Comparison of ENCODE assay signal across 20 mouse cellular contexts in the genomic region with DNA sequence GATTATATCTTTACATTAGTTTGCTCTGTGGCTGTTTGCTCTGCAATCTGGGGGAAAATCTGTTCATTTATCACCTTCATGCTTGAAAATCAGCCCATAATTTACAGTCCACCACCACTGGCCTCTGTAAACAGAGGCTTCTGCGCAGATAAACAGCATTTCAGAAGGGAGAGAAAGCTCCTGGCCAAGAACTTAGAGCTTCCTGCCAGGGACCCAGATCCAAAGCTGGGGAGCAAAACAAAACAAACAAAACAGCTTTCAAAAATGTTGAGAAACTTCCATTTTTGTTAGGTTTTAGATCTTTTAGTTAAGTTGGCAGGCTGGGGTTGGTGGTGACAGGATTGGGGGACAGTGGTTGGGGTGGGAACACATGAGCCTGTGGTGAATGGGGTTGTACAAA.
DNase-seq lines count a peak whose midpoint lies in the region; ATAC-seq and TF ChIP-seq lines count a peak whose summit lies in the region.
"Had no signal": no experiment of that assay in that cellular context is flagged by ENCODE, and none has a peak within 500 bp of the region (broad histone marks: within the 10 kb centered on the region; RNA-seq: fewer than 3 reads in every experiment).

No protein-coding gene starts in this region.

- peak overlapping the region; percentile 24; the same call in 1 of the 2 replicates for H3K27ac ChIP-seq in lung, embryonic 14.5 days (ENCODE audit: low read depth)
- H3K27ac ChIP-seq: embryonic facial prominence, embryonic 12.5 days; hindbrain, embryonic 10.5 days; hindbrain, embryonic 14.5 days had no signal

- H3K4me3 ChIP-seq in lung, embryonic 14.5 days (ENCODE audit: low read depth, low read length), result no peak overlapping the region
- H3K4me3 ChIP-seq: embryonic facial prominence, embryonic 12.5 days; heart, embryonic 12.5 days; hindbrain, embryonic 10.5 days had no signal

- no peaks in the 10 kb centered on the region for H3K27me3 ChIP-seq in lung, embryonic 14.5 days (ENCODE audit: insufficient read depth, low read length)
- H3K27me3 ChIP-seq: embryonic facial prominence, embryonic 12.5 days; heart, embryonic 12.5 days had no signal

- ATAC-seq in lung, embryonic 14.5 days (ENCODE audit: insufficient read depth), result no peak
- ATAC-seq: CD4-positive, CD25-positive, alpha-beta regulatory T cell, adult 4 months; forebrain, embryonic 16.5 days had no signal

- no peak overlapping the region for H3K9ac ChIP-seq in lung, embryonic 14.5 days
- H3K9ac ChIP-seq: embryonic facial prominence, embryonic 12.5 days; heart, embryonic 12.5 days; hindbrain, embryonic 14.5 days had no signal

- no peaks in the 10 kb centered on the region for H3K4me1 ChIP-seq in lung, embryonic 14.5 days (ENCODE audit: insufficient read depth)
- H3K4me1 ChIP-seq: embryonic facial prominence, embryonic 12.5 days; heart, embryonic 12.5 days; hindbrain, embryonic 10.5 days had no signal

- intact Hi-C loops in gastrocnemius, postnatal 36 days (cut with DNase I), result no loop called here

- WGBS in lung, embryonic 14.5 days, result 57% methylated on average over 1 of the region's 1 CpGs

- H3K9me3 ChIP-seq in lung, embryonic 14.5 days (ENCODE audit: low read depth, low read length), result no peaks in the 10 kb centered on the region
- H3K9me3 ChIP-seq: embryonic facial prominence, embryonic 12.5 days; heart, embryonic 12.5 days; hindbrain, embryonic 10.5 days had no signal

- DNase-seq in gastrocnemius, adult 18-20 months (ENCODE audit: low spot score), result peak; percentile 10
- no peak for DNase-seq in gastrocnemius, postnatal 36 days
- DNase-seq in lung, embryonic 14.5 days, result peak; percentile 51
- DNase-seq in lung, postnatal 14 days, result no peak
- peak; percentile 3 for DNase-seq in lung, postnatal 10 days
- no peak for DNase-seq in lung, postnatal 25 days (ENCODE audit: low spot score)
- no peak for DNase-seq in cerebellum, adult 9-11 months
- DNase-seq: adrenal gland, adult 8-10 months; adrenal gland, postnatal 36 days; B cell, adult 2 months; cerebellum, adult 11 months; cerebellum, adult 8-10 months; gastrocnemius, postnatal 14 days had no signal

- TF ChIP-seq CTCF in lung, embryonic 14.5 days (IDR thresholded peaks at IDR 0.05; ENCODE audit: low read depth), result no peak

- H3K4me2 ChIP-seq in lung, embryonic 14.5 days, result no peak overlapping the region
- H3K4me2 ChIP-seq: embryonic facial prominence, embryonic 12.5 days; heart, embryonic 12.5 days; hindbrain, embryonic 14.5 days had no signal

- H3K36me3 ChIP-seq in lung, embryonic 14.5 days (ENCODE audit: insufficient read depth), result no peaks in the 10 kb centered on the region
- H3K36me3 ChIP-seq: embryonic facial prominence, embryonic 12.5 days; G1E; heart, embryonic 12.5 days; hindbrain, embryonic 10.5 days had no signal

Comparison
In these comparisons a context has a peak if more than half of its experiments do, and no peak if none do; other contexts are left out.
1. DNase-seq: peak in gastrocnemius, adult 18-20 months (single experiment), lung, embryonic 14.5 days (single experiment) and lung, postnatal 10 days (single experiment); none in gastrocnemius, postnatal 36 days (0 of 2), lung, postnatal 14 days (single experiment), lung, postnatal 25 days (single experiment) and cerebellum, adult 9-11 months (single experiment).